Mouse (Mus musculus): Measurements from ENCODE around the gene Aars. TPM values are rescaled to one million over a fixed set of nuclear protein-coding genes. Genes with fewer than 3 reads are reported as not detected.
"Not testable (repeated sequence)": the region's sequence is repeated elsewhere in the genome, so short reads cannot be mapped to it uniquely, and the experiment has no call there.

Aars gene
- polyA plus RNA-seq (2015; fragmentation: Nextera tagmentation; extraction: Ambion mirVana) = 50.4 and 54.1 TPM in 2 replicates

DNA sequence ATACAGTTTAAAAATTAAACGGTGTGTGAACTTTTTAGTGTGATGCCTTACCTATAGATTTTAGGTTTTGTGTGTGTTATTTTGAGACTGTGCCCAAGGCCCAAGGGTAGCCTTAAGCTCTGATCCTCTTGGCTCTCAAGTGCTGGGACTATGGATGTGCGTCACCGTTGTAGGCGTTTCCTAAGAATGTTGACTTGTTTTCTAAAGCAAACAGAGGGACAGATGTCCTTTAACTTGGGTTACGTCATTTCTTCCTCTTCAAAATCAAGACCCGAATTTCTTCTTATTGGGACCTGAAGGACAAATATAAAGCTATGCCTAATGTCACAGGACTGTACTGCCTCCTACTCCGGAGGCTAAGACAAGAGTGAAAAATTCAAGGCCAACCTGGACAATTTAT lies at the start of gene Aars:
Aars (plus strand) TSS at position 229 of the 400 bp plus-strand sequence.
- peak within 1 kb of the TSS; percentile 56 for H3K4me2 ChIP-seq (replicated peaks)
- no peaks in the 10 kb centered on the region for H3K27me3 ChIP-seq (replicated peaks)
- no peak for ATAC-seq
- peak within 1 kb of the TSS; percentile 73 for H3K4me3 ChIP-seq (replicated peaks)
- peak within 1 kb of the TSS; percentile 79 for H3K9ac ChIP-seq
- WGBS = 94% methylated on average over 7 of the region's 7 CpGs
- H3K4me1 ChIP-seq (replicated peaks) = peaks cover 13% of the 10 kb centered on the region
- peaks cover 8% of the 10 kb centered on the region; the same call in 1 of the 2 replicates for H3K36me3 ChIP-seq
- peak within 1 kb of the TSS; percentile 66 for H3K27ac ChIP-seq
- H3K9me3 ChIP-seq = no peaks in the 10 kb centered on the region

DNA sequence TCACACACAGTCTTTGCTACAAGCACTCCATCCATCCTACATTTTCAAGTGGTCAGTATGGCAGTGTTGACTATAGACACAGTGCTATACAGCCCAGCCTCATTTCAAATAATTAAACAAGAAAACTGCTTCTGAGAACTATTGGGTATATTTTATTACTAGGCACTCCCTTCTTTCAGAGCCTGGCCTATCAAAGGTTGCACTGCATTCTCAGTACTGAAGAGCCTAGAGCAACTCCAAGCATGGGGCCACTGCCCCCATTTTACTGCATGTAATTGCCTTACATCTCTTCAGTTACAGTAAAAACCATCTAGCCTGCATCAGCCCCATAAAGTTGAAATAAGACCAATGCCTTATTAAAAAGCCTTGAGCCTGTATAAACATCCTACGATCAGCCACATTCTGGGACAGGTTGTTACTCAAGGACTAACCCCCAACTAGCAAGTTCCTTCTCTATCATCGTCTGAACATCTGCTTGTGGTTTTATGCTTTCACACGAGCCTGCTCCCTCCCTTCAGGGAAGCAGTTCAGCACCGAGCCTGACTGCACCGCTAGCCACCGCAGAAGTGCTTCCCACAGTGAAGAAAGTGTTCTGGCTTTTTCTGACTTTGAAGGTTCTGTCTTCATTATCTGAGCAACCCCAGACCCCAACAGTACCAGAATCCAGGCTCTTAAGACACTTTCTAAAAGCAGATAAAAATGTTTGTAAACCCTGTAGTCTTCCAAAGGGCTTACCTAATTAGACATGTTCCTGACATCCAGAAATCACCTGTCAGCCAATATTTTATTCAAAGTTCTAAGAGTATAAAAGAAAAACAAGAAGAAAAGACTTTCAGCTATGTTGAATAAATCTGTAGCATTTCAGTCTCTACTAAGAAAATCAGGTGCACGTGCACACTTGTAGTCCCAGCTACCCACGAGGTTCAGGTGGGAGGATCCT lies 44.9 kb upstream of the Aars start:
- ATAC-seq = peak; percentile 94
- WGBS = 68% methylated on average over 8 of the region's 8 CpGs
- Histone ChIP-seq H3K9ac (no peak overlapping the region), H3K9me3 (no peaks in the 10 kb centered on the region), H3K27ac (peak overlapping the region; percentile 10; the same call in 1 of the 2 replicates), H3K4me2 (replicated peaks) (0 out of 2 replicates have a peak overlapping the region, but pooled peaks have one; percentile 14), H3K4me3 (replicated peaks) (no peak overlapping the region), H3K27me3 (replicated peaks) (no peaks in the 10 kb centered on the region), H3K36me3 (peaks cover 38% of the 10 kb centered on the region), H3K4me1 (replicated peaks) (no peaks in the 10 kb centered on the region)

GRCm38 (mm10) chr8:110990017-110990416 lies 42.9 kb upstream of the Aars start:
- H3K36me3 ChIP-seq = peaks cover 27% of the 10 kb centered on the region
- H3K4me3 ChIP-seq (replicated peaks) = no peak overlapping the region
- 89% methylated on average over 9 of the region's 9 CpGs for WGBS
- no peak overlapping the region for H3K9ac ChIP-seq
- no peaks in the 10 kb centered on the region for H3K27me3 ChIP-seq (replicated peaks)
- no peaks in the 10 kb centered on the region for H3K9me3 ChIP-seq
- ATAC-seq = no peak
- no peak overlapping the region for H3K4me2 ChIP-seq (replicated peaks)
- no peak overlapping the region for H3K27ac ChIP-seq
- H3K4me1 ChIP-seq (replicated peaks) = no peaks in the 10 kb centered on the region

DNA sequence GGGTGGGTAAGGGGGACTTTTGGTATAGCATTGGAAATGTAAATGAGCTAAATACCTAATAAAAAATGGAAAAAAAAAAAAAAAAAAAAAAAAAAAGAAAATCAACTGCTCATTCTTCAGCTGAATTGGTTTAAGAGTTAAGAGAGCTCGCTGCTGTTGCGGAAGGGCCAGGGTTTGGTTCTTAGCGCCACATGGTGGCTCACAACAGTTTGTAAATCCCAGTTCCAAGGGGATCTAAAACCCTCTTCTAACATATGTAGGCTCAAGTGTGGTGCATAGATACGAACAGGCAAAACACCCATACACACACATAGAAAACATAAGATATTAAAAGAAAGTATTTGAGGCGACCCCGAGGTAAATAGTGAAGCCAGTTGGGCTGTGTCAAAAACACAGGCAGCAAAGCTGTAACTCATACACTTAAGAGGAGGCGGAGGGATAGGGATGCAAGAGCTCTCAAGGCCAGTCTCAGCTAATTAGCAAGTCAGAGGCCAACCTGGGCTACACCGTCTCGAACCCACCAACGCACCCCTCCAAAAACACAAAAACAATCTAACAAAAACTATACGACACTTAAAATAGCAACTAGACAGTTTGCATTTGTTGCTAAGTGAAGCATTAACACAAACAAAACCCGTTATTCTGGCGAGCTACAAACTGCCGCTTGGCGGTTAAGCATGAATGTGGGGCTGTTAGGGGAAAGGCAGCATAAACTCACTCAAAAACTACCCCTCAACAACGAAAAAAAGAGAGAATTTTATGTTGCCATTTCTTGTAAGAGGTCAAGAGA lies 36.1 kb upstream of the Aars start:
- Histone ChIP-seq H3K9me3 (no peaks in the 10 kb centered on the region), H3K4me1 (replicated peaks) (no peaks in the 10 kb centered on the region), H3K4me3 (replicated peaks) (peak overlapping the region; percentile 70), H3K4me2 (replicated peaks) (peak overlapping the region; percentile 71), H3K9ac (peak overlapping the region; percentile 69), H3K27ac (peak overlapping the region; percentile 79; the same call in 1 of the 2 replicates), H3K27me3 (replicated peaks) (no peaks in the 10 kb centered on the region), H3K36me3 (no peaks in the 10 kb centered on the region)
- WGBS = 35% methylated on average over 16 of the region's 16 CpGs
- no peak for ATAC-seq

- Histone ChIP-seq H3K4me1 (replicated peaks) (no peaks in the 10 kb centered on the region), H3K27me3 (replicated peaks) (no peaks in the 10 kb centered on the region), H3K9ac (peak within 1 kb of the TSS; percentile 69), H3K36me3 (no peaks in the 10 kb centered on the region), H3K9me3 (no peaks in the 10 kb centered on the region), H3K4me2 (replicated peaks) (peak within 1 kb of the TSS; percentile 71), H3K27ac (peak within 1 kb of the TSS; percentile 79), H3K4me3 (replicated peaks) (peak within 1 kb of the TSS; percentile 70)
- ATAC-seq = peak; percentile 98
- 3% methylated on average over 58 of the region's 58 CpGs for whole genome bisulfite sequencing
These were observed 35.1 kb upstream of the Aars start, which contains the start of gene Ddx19a for GRCm38 (mm10) chr8:110997547-110998531. Gene Ddx19a, minus strand, starts transcription at chr8:110997800.

DNA sequence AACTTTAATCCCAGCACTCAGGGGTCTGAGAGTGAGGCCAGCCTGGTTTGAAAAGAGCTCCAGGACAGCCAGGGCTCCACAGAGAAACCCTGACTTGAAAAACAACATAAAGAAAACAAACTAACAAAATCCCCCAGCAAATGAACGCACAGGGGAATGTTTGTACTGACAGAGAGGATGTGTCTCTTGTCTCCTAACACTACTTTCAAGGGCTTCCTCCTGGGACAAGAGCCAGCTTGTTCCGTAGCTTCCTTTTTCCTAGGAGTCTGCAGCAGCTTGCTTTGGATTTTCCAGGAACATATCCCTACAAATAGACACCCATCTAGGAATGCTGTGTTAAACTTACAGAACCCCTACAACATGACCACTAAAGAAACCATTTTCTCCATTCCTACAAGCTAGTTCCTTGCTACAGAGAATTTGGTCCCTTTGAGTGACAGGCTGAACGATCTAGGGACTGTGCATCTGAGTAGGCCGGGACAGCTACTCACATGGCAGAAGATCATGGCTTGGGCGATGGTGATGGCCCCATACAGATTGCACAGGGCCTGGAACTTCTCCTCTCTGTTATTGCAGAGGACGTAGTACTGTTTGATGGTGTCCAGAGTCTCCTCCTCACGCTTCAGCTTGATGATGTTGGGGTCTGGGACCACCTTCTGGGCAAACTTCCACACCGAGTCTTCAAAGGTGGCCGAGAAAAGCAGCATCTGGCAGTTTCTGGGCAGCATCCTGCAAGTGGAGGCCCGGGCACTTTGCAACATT lies 22.5 kb upstream of the Aars start:
- not testable (repeated sequence) for H3K4me1 ChIP-seq (replicated peaks); ATAC-seq; H3K9me3 ChIP-seq; H3K4me3 ChIP-seq (replicated peaks); H3K27ac ChIP-seq; H3K9ac ChIP-seq; H3K4me2 ChIP-seq (replicated peaks); H3K27me3 ChIP-seq (replicated peaks)
- 89% methylated on average over 9 of the region's 10 CpGs for WGBS
- peaks cover 10% of the 10 kb centered on the region for H3K36me3 ChIP-seq

- not testable (repeated sequence) for H3K27ac ChIP-seq; H3K9me3 ChIP-seq; H3K4me3 ChIP-seq (replicated peaks); H3K36me3 ChIP-seq; ATAC-seq; H3K9ac ChIP-seq; H3K4me2 ChIP-seq (replicated peaks); H3K27me3 ChIP-seq (replicated peaks); H3K4me1 ChIP-seq (replicated peaks)
- 77% methylated on average over 2 of the region's 2 CpGs for WGBS
These were observed 6.3 kb upstream of the Aars start for GRCm38 (mm10) chr8:111026609-111027008.

DNA sequence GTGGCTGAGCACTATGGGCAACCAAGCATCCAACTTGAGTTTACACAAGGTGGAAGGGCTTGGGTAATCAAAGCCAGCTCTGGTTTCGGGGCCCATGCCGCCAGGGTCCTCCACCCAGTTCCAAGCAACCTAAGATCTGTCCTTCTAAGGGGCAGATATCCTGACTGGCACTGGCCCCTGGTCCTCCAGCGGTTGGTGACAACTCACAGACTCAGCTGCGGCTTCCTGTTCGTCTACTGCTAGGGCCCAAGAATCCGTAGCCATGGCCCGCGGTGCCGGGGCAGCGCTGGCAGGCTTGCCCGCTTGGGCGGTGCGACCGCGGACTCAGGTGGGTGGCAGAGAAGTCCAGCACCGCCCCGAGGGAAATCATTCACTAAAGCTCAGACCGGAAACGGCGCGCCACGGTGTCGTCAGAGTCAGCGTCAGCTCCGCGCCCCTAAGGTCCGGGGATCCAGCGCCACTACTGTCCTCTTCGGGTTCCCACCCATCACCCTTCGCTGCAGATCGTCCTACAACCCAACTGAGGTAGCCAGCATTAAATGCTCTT lies 5.5 kb upstream of the Aars start:
- no peaks in the 10 kb centered on the region for H3K27me3 ChIP-seq (replicated peaks)
- peak overlapping the region; percentile 81 for H3K9ac ChIP-seq
- peak overlapping the region; percentile 77 for H3K4me2 ChIP-seq (replicated peaks)
- H3K4me1 ChIP-seq (replicated peaks) = 0 out of 2 replicates have a peak, but pooled peaks cover 3% of the 10 kb centered on the region
- peak overlapping the region; percentile 76 for H3K4me3 ChIP-seq (replicated peaks)
- no peaks in the 10 kb centered on the region for H3K9me3 ChIP-seq
- H3K27ac ChIP-seq = peak overlapping the region; percentile 58; the same call in 1 of the 2 replicates
- no peaks in the 10 kb centered on the region for H3K36me3 ChIP-seq
- peak; percentile 98 for ATAC-seq
- WGBS = under 1% methylated on average over 31 of the region's 31 CpGs

GRCm38 (mm10) chr8:111029589-111029988 lies 3.4 kb upstream of the Aars start:
- no peak overlapping the region for H3K27ac ChIP-seq
- ATAC-seq = no peak
- 54% methylated on average over 4 of the region's 4 CpGs for WGBS
- no peaks in the 10 kb centered on the region for H3K27me3 ChIP-seq (replicated peaks)
- H3K9ac ChIP-seq = no peak overlapping the region
- no peak overlapping the region for H3K4me2 ChIP-seq (replicated peaks)
- H3K9me3 ChIP-seq = no peaks in the 10 kb centered on the region
- no peaks in the 10 kb centered on the region for H3K36me3 ChIP-seq
- H3K4me1 ChIP-seq (replicated peaks) = peaks cover 4% of the 10 kb centered on the region; the same call in 1 of the 2 replicates
- no peak overlapping the region for H3K4me3 ChIP-seq (replicated peaks)

- no peak for ATAC-seq
- H3K27me3 ChIP-seq (replicated peaks) = no peaks in the 10 kb centered on the region
- H3K4me2 ChIP-seq (replicated peaks) = no peak overlapping the region
- H3K36me3 ChIP-seq = no peaks in the 10 kb centered on the region
- peaks cover 7% of the 10 kb centered on the region; the same call in 1 of the 2 replicates for H3K4me1 ChIP-seq (replicated peaks)
- H3K4me3 ChIP-seq (replicated peaks) = no peak overlapping the region
- H3K9ac ChIP-seq = no peak overlapping the region
- 72% methylated on average over 6 of the region's 6 CpGs for WGBS
- H3K27ac ChIP-seq = no peak overlapping the region
- no peaks in the 10 kb centered on the region for H3K9me3 ChIP-seq
These were observed 2.9 kb upstream of the Aars start for GRCm38 (mm10) chr8:111030045-111030444.
